Mouse (Mus musculus) hindbrain, embryonic 10.5 days (tissue): ENCODE measurements around the gene Shld1. TPM values are rescaled to one million over a fixed set of nuclear protein-coding genes. Genes with fewer than 3 reads are reported as not detected.

Source experiments
- DNase-seq: peaks from one replicate; pipeline ENCODE4 v3.0.0-alpha.2; 2017; ENCODE audit warnings: low spot score
- H3K27ac ChIP-seq: fragments of 300-500 bp; sonication (generic); 2 replicates; pipeline ENCODE4 v1.5.1; 2016; ENCODE audit warnings: mild to moderate bottlenecking, moderate library complexity
- H3K27me3 ChIP-seq: fragments of 300-500 bp; sonication (generic); 2 replicates; pipeline ENCODE4 v1.6.1; 2016; ENCODE audit warnings: mild to moderate bottlenecking; ENCODE audit not compliant: poor library complexity, insufficient read depth, severe bottlenecking
- H3K36me3 ChIP-seq: fragments of 300-500 bp; sonication (generic); 2 replicates; pipeline ENCODE4 v1.6.1; 2016; ENCODE audit warnings: mild to moderate bottlenecking, moderate library complexity
- H3K4me1 ChIP-seq: fragments of 300-500 bp; sonication (generic); replicated peaks from 2 replicates; pipeline ENCODE4 v1.6.1; 2016; ENCODE audit warnings: mild to moderate bottlenecking
- H3K4me3 ChIP-seq: fragments of 300-500 bp; sonication (generic); 2 replicates; pipeline ENCODE4 v1.5.1; 2016; ENCODE audit warnings: mild to moderate bottlenecking, moderate library complexity
- H3K9me3 ChIP-seq: fragments of 300-500 bp; sonication (generic); 2 replicates; pipeline ENCODE4 v1.6.1; 2016; ENCODE audit warnings: mild to moderate bottlenecking, moderate library complexity
- WGBS: fragments of 180-500 bp; shearing (Covaris S2); methylation state at CpG from one replicate; pipeline ENCODE4 v1.1.7; 2016; 5-methylcytosine and 5-hydroxymethylcytosine counted together
- polyA plus RNA-seq: library from polyadenylated mRNA; unstranded; fragments of >200 nt; fragmentation: Nextera tagmentation; extraction: Ambion mirVana; gene quantifications from 2 replicates; pipeline ENCODE4 v1.2.1, GENCODE M21; 2016

Shld1 gene
- polyA plus RNA-seq, 1 experiment from 2014 or later = 20.1 TPM

GRCm38 (mm10) chr2:132669091-132669490 is 17.6 kb upstream of the Shld1 start:
- no peak overlapping the region for H3K4me3 ChIP-seq
- 89% methylated on average over 6 of the region's 6 CpGs for WGBS
- DNase-seq = no peak
- H3K4me1 ChIP-seq = no peaks in the 10 kb centered on the region
- H3K9me3 ChIP-seq = no peaks in the 10 kb centered on the region
- no peaks in the 10 kb centered on the region for H3K36me3 ChIP-seq
- no peaks in the 10 kb centered on the region for H3K27me3 ChIP-seq
- no peak overlapping the region for H3K27ac ChIP-seq

GRCm38 (mm10) chr2:132670290-132670689 is 16.4 kb upstream of the Shld1 start:
- no peak overlapping the region for H3K27ac ChIP-seq
- H3K4me1 ChIP-seq = no peaks in the 10 kb centered on the region
- no peak overlapping the region for H3K4me3 ChIP-seq
- no peaks in the 10 kb centered on the region for H3K9me3 ChIP-seq
- 77% methylated on average over 4 of the region's 4 CpGs for WGBS
- no peak for DNase-seq
- H3K36me3 ChIP-seq = no peaks in the 10 kb centered on the region
- no peaks in the 10 kb centered on the region for H3K27me3 ChIP-seq

GRCm38 (mm10) chr2:132672121-132672520 is 14.6 kb upstream of the Shld1 start:
- no peaks in the 10 kb centered on the region for H3K27me3 ChIP-seq
- H3K4me3 ChIP-seq = no peak overlapping the region
- no peaks in the 10 kb centered on the region for H3K36me3 ChIP-seq
- no peaks in the 10 kb centered on the region for H3K4me1 ChIP-seq
- H3K9me3 ChIP-seq = no peaks in the 10 kb centered on the region
- WGBS = 91% methylated on average over 3 of the region's 3 CpGs
- no peak for DNase-seq
- H3K27ac ChIP-seq = no peak overlapping the region

GRCm38 (mm10) chr2:132676111-132676510 is 10.6 kb upstream of the Shld1 start:
- H3K4me1 ChIP-seq = no peaks in the 10 kb centered on the region
- no peaks in the 10 kb centered on the region for H3K36me3 ChIP-seq
- DNase-seq = no peak
- H3K27ac ChIP-seq = no peak overlapping the region
- no peaks in the 10 kb centered on the region for H3K27me3 ChIP-seq
- H3K4me3 ChIP-seq = no peak overlapping the region
- WGBS = 83% methylated on average over 4 of the region's 4 CpGs
- no peaks in the 10 kb centered on the region for H3K9me3 ChIP-seq

GRCm38 (mm10) chr2:132685001-132685400 is 1.7 kb upstream of the Shld1 start:
- H3K36me3 ChIP-seq = no peaks in the 10 kb centered on the region
- no peaks in the 10 kb centered on the region for H3K27me3 ChIP-seq
- no peak for DNase-seq
- no peaks in the 10 kb centered on the region for H3K9me3 ChIP-seq
- H3K4me3 ChIP-seq = no peak overlapping the region
- no peak overlapping the region for H3K27ac ChIP-seq
- 0 out of 2 replicates have a peak, but pooled peaks cover 3% of the 10 kb centered on the region for H3K4me1 ChIP-seq

GRCm38 (mm10) chr2:132688611-132689021 is 1.9 kb downstream of the Shld1 start:
- DNase-seq = no peak
- no peaks in the 10 kb centered on the region for H3K36me3 ChIP-seq
- no peaks in the 10 kb centered on the region for H3K27me3 ChIP-seq
- H3K27ac ChIP-seq = no peak overlapping the region
- H3K4me1 ChIP-seq = 0 out of 2 replicates have a peak, but pooled peaks cover 6% of the 10 kb centered on the region
- no peak overlapping the region for H3K4me3 ChIP-seq
- H3K9me3 ChIP-seq = no peaks in the 10 kb centered on the region
- 91% methylated on average over 7 of the region's 7 CpGs for WGBS

- Histone ChIP-seq H3K27me3 (no peaks in the 10 kb centered on the region), H3K9me3 (no peaks in the 10 kb centered on the region), H3K4me1 (0 out of 2 replicates have a peak, but pooled peaks cover 6% of the 10 kb centered on the region), H3K27ac (no peak overlapping the region), H3K4me3 (no peak overlapping the region), H3K36me3 (no peaks in the 10 kb centered on the region)
- WGBS = 82% methylated on average over 4 of the region's 4 CpGs
- DNase-seq = no peak
These were observed 2.4 kb downstream of the Shld1 start for GRCm38 (mm10) chr2:132689188-132689568.

GRCm38 (mm10) chr2:132689569-132690231 is 3.0 kb downstream of the Shld1 start:
- Histone ChIP-seq H3K4me1 (0 out of 2 replicates have a peak, but pooled peaks cover 6% of the 10 kb centered on the region), H3K4me3 (no peak overlapping the region), H3K27me3 (no peaks in the 10 kb centered on the region), H3K27ac (no peak overlapping the region), H3K9me3 (no peaks in the 10 kb centered on the region), H3K36me3 (no peaks in the 10 kb centered on the region)
- DNase-seq = no peak
- 81% methylated on average over 15 of the region's 15 CpGs for WGBS

DNA sequence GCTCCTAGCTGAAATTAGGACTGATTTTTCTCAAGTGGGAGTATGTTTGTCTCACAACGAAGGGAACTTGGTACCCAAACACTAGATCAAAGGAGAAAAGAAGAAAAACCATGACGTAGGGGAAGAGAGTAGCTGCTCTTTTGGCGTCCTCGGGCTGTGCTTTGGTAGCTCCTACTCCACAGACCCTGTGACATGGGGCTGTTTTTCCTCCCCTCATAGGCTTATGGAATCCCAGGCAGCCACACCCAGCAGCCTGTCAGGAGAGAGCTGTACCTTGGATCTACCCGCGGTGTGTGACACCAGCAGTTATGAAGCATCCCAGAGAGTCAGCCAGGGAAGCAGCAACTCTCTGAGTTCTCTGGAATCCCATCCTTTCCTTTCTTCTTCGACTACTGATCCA is 5.0 kb downstream of the Shld1 start:
- Histone ChIP-seq H3K4me1 (0 out of 2 replicates have a peak, but pooled peaks cover 6% of the 10 kb centered on the region), H3K27me3 (no peaks in the 10 kb centered on the region), H3K27ac (no peak overlapping the region), H3K9me3 (no peaks in the 10 kb centered on the region), H3K4me3 (no peak overlapping the region), H3K36me3 (0 out of 2 replicates have a peak, but pooled peaks cover 8% of the 10 kb centered on the region)
- no peak for DNase-seq
- WGBS = 77% methylated on average over 7 of the region's 7 CpGs

GRCm38 (mm10) chr2:132692320-132692719 is 5.6 kb downstream of the Shld1 start:
- Histone ChIP-seq H3K4me1 (0 out of 2 replicates have a peak, but pooled peaks cover 5% of the 10 kb centered on the region), H3K27ac (no peak overlapping the region), H3K4me3 (no peak overlapping the region), H3K9me3 (no peaks in the 10 kb centered on the region), H3K36me3 (0 out of 2 replicates have a peak, but pooled peaks cover 8% of the 10 kb centered on the region), H3K27me3 (no peaks in the 10 kb centered on the region)
- no peak for DNase-seq
- WGBS = 67% methylated on average over 1 of the region's 1 CpGs

DNA sequence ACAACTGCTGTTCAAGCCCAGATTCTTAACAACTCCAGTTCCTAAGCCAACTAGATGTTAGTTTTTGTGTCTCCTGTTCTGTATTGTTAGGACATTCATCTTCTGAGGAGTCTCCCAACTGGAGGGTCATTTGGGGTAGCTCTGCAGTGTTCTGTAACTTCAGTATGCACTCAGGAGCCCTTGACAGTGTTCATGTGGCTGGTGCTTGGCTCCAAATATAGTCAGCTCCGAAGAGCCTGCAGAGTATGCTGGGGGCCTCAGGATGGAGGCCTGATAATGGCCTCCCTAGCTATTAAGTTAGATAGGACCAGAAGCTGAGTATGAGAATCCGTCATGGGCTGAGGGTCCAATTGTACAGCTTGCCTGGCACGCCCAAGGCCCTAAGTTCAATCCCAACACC is 7.2 kb downstream of the Shld1 start:
- 92% methylated on average over 3 of the region's 3 CpGs for WGBS
- H3K27me3 ChIP-seq = no peaks in the 10 kb centered on the region
- H3K27ac ChIP-seq = no peak overlapping the region
- no peak for DNase-seq
- 0 out of 2 replicates have a peak, but pooled peaks cover 8% of the 10 kb centered on the region for H3K36me3 ChIP-seq
- H3K9me3 ChIP-seq = no peaks in the 10 kb centered on the region
- 0 out of 2 replicates have a peak, but pooled peaks cover 4% of the 10 kb centered on the region for H3K4me1 ChIP-seq
- no peak overlapping the region for H3K4me3 ChIP-seq

DNA sequence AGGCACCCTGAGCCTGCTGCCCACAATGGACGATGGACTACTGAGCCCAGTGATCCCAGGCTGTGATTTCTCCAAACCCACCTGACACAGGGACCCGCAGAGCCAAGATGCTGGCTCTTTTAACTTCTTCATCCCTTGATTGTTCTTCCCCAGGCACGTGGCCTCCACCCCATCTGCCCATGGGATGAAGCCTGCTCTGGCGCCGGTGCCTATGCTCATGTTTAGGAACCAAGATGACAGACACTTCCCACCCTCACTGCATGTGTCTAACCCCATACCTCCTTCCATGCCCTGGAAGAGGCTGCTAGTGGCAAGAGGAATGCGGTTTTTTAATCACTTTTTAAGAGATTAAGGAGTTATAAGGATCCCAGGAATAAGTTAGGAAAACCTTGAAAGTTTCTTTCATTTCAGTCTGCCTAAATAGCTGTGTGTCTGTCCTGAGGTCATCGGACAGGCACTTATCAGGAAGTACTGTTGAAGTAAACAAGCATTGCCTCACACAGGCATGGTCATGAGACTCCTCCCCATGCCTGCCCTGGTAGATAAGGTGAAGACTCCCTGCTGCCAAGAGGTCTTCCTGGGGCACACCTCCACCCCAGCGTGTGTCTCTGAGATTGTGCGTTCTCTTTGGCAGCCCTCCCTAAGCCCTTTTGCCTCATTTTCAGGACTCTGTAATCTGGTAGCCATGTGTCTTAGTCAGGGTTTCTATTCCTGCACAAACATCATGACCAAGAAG is 8.8 kb downstream of the Shld1 start:
- Histone ChIP-seq H3K36me3 (0 out of 2 replicates have a peak, but pooled peaks cover 8% of the 10 kb centered on the region), H3K27ac (no peak overlapping the region), H3K4me1 (0 out of 2 replicates have a peak, but pooled peaks cover 4% of the 10 kb centered on the region), H3K9me3 (no peaks in the 10 kb centered on the region), H3K4me3 (no peak overlapping the region), H3K27me3 (no peaks in the 10 kb centered on the region)
- 87% methylated on average over 9 of the region's 9 CpGs for WGBS
- no peak for DNase-seq

DNA sequence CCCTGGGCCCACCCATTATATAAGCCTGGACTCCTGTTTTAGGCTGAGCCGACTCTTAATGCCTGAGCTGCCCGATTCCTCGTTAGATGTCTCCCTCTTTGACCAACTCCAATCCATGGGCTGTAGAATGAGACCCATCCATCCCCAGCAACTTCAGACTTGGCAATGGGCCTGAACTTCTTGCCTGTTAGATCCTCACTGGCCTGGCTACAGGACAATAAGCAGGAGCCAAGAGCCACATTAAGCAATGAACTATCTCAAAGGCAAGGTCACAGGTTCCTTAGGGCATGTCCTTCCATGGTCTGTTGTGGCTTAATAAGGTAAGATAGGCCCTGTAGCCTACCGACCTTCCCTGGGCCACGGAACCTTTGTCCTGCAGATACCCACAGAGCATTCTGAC is 9.8 kb downstream of the Shld1 start:
- H3K4me1 ChIP-seq = peaks cover 5% of the 10 kb centered on the region; the same call in 1 of the 2 replicates
- DNase-seq = no peak
- no peaks in the 10 kb centered on the region for H3K9me3 ChIP-seq
- no peak overlapping the region for H3K4me3 ChIP-seq
- H3K36me3 ChIP-seq = 0 out of 2 replicates have a peak, but pooled peaks cover 8% of the 10 kb centered on the region
- no peak overlapping the region for H3K27ac ChIP-seq
- H3K27me3 ChIP-seq = no peaks in the 10 kb centered on the region
- WGBS = 90% methylated on average over 5 of the region's 5 CpGs
